ENCODE assay signal across 11 mouse cellular contexts in the genomic region with DNA sequence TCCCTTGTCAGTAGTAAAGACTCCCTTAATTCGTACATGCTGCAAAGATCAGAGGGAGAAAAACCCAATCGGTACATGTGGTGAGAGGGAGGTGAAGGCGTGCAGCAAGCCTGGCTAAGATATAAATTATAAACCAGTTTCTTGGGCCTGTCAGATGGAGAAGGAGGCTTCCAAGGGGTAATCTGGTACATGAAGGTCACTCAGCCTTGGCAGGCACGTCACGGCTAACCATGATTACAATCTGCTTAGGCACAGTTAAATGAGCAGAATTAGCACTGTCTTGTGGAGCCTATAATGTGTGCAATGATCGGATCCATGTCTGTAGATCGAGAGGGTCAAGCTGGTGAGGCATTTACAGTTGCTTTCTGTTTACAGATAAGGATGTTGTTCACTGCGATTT. TPM values are rescaled to one million over a fixed set of nuclear protein-coding genes. Genes with fewer than 3 reads are reported as not detected.
DNase-seq lines count a peak whose midpoint lies in the region; ATAC-seq and TF ChIP-seq lines count a peak whose summit lies in the region.
"Had no signal": no experiment of that assay in that cellular context is flagged by ENCODE, and none has a peak within 500 bp of the region (broad histone marks: within the 10 kb centered on the region; RNA-seq: fewer than 3 reads in every experiment).

No protein-coding gene starts in this region.

- 0 out of 2 replicates have a peak, but pooled peaks cover 9% of the 10 kb centered on the region for H3K36me3 ChIP-seq in kidney, postnatal 0 days (ENCODE audit: insufficient read depth, low read length)
- H3K36me3 ChIP-seq in lung, postnatal 0 days (ENCODE audit: insufficient read depth, low read length), result peaks cover 7% of the 10 kb centered on the region; the same call in 1 of the 2 replicates
- H3K36me3 ChIP-seq: G1E had no signal

- WGBS in kidney, postnatal 0 days, result 50% methylated on average over 8 of the region's 8 CpGs
- WGBS in lung, postnatal 0 days, result 81% methylated on average over 8 of the region's 8 CpGs

- H3K4me2 ChIP-seq in kidney, postnatal 0 days (ENCODE audit: low read length), result no peak overlapping the region
- H3K4me2 ChIP-seq in lung, postnatal 0 days (replicated peaks; ENCODE audit: low read depth, low read length), result no peak overlapping the region
- H3K4me2 ChIP-seq: embryonic facial prominence, embryonic 13.5 days; hindbrain, embryonic 15.5 days had no signal

- ATAC-seq in kidney, postnatal 0 days (replicated peaks; ENCODE audit: low FRiP score, low read depth), result 0 out of 2 replicates have a peak, but pooled peaks have one; percentile 40
- no peak for ATAC-seq in lung, postnatal 0 days

- H3K27ac ChIP-seq in kidney, postnatal 0 days, result no peak overlapping the region
- no peak overlapping the region for H3K27ac ChIP-seq in lung, postnatal 0 days (ENCODE audit: low read length)
- H3K27ac ChIP-seq: embryonic facial prominence, embryonic 13.5 days; hindbrain, embryonic 15.5 days had no signal

- no peaks in the 10 kb centered on the region for H3K27me3 ChIP-seq in kidney, postnatal 0 days (ENCODE audit: insufficient read depth, low read length)
- H3K27me3 ChIP-seq in lung, postnatal 0 days (replicated peaks; ENCODE audit: insufficient read depth, low read length), result no peaks in the 10 kb centered on the region
- H3K27me3 ChIP-seq: embryonic facial prominence, embryonic 13.5 days; hindbrain, embryonic 15.5 days had no signal

- no peak for TF ChIP-seq CTCF in kidney, postnatal 0 days (IDR thresholded peaks at IDR 0.05; ENCODE audit: low read depth)
- TF ChIP-seq CTCF in lung, postnatal 0 days (IDR thresholded peaks at IDR 0.05), result no peak

- H3K9me3 ChIP-seq in kidney, postnatal 0 days (replicated peaks; ENCODE audit: low read length), result no peaks in the 10 kb centered on the region
- H3K9me3 ChIP-seq in lung, postnatal 0 days (ENCODE audit: low read length), result no peaks in the 10 kb centered on the region
- H3K9me3 ChIP-seq: embryonic facial prominence, embryonic 13.5 days; hindbrain, embryonic 15.5 days had no signal

- peak; percentile 46 for DNase-seq in gastrocnemius, adult 18-20 months (ENCODE audit: low spot score)
- no peak for DNase-seq in gastrocnemius, postnatal 4 days (ENCODE audit: low spot score in 2 of 2)
- DNase-seq in kidney, postnatal 0 days (ENCODE audit: low spot score), result peak; percentile 35
- DNase-seq in kidney, adult 11 months, result no peak
- DNase-seq in adrenal gland, postnatal 14 days, result peak; percentile 37
- peak; percentile 56 for DNase-seq in retina, postnatal 1 day
- no peak for DNase-seq in lung, postnatal 0 days (ENCODE audit: low spot score)
- DNase-seq: right cerebral cortex, postnatal 14 days had no signal

- no peak for TF ChIP-seq EP300 in lung, postnatal 0 days (IDR thresholded peaks at IDR 0.05)

- no peaks in the 10 kb centered on the region for H3K4me1 ChIP-seq in kidney, postnatal 0 days (replicated peaks; ENCODE audit: insufficient read depth, low read length)
- H3K4me1 ChIP-seq in lung, postnatal 0 days (ENCODE audit: insufficient read depth, low read depth, low read length), result no peaks in the 10 kb centered on the region
- H3K4me1 ChIP-seq: embryonic facial prominence, embryonic 13.5 days; hindbrain, embryonic 15.5 days had no signal

- H3K4me3 ChIP-seq in kidney, postnatal 0 days (replicated peaks; ENCODE audit: low read depth, low read length), result no peak overlapping the region
- no peak overlapping the region for H3K4me3 ChIP-seq in lung, postnatal 0 days (ENCODE audit: low read depth, low read length)
- H3K4me3 ChIP-seq: embryonic facial prominence, embryonic 13.5 days; hindbrain, embryonic 15.5 days had no signal

- no peak overlapping the region for H3K9ac ChIP-seq in kidney, postnatal 0 days (ENCODE audit: low read depth, low read length)
- H3K9ac ChIP-seq in lung, postnatal 0 days (replicated peaks; ENCODE audit: low read depth), result no peak overlapping the region
- H3K9ac ChIP-seq: embryonic facial prominence, embryonic 13.5 days; hindbrain, embryonic 15.5 days had no signal

RNA-seq across cellular contexts. Expression of a gene that starts 26.9 kb away (rescaled TPM):
- 10 to 100 TPM in 1 of 2 experiments, 1 to 10 TPM in 1; 9.5 to 16.2 TPM for total RNA-seq in gastrocnemius, adult 18-20 months (2021)
- 10 to 100 TPM; 26.9 to 35.6 TPM for total RNA-seq in gastrocnemius, postnatal 4 days (2021)
- polyA plus RNA-seq in kidney, postnatal 0 days (2015; fragmentation: Nextera tagmentation; extraction: Ambion mirVana), result 29.8 and 32.6 TPM in 2 replicates
- total RNA-seq in adrenal gland, postnatal 14 days (2021), result 68.3 and 87.3 TPM in 2 replicates
- 32.5 and 35.8 TPM in 2 replicates for polyA plus RNA-seq in lung, postnatal 0 days (2015; fragmentation: Nextera tagmentation; extraction: Ambion mirVana)

Comparison
In these comparisons a context has a peak if more than half of its experiments do, and no peak if none do; other contexts are left out.
1. DNase-seq: peak in gastrocnemius, adult 18-20 months (single experiment), kidney, postnatal 0 days (single experiment), adrenal gland, postnatal 14 days (single experiment) and retina, postnatal 1 day (single experiment); none in gastrocnemius, postnatal 4 days (0 of 2), kidney, adult 11 months (single experiment) and lung, postnatal 0 days (single experiment).